Mouse (Mus musculus): Measurements from ENCODE around the gene Gm20605.

GRCm38 (mm10) chr5:137683388-137684293 lies 54.7 kb downstream of the Gm20605 start:
- TF ChIP-seq POLR2A (IDR thresholded peaks at IDR 0.05; ENCODE audit: low read depth, low read length) (no peak), CTCF (IDR thresholded peaks at IDR 0.05; ENCODE audit: borderline replicate concordance, insufficient read depth, low read length) (no peak)
